Mouse (Mus musculus) urinary bladder, adult 2 months (tissue): ENCODE data around the gene Tas2r119. TPM values are rescaled to one million over a fixed set of nuclear protein-coding genes. Genes with fewer than 3 reads are reported as not detected.
"Not testable (repeated sequence)": the region's sequence is repeated elsewhere in the genome, so short reads cannot be mapped to it uniquely, and the experiment has no call there.

Experiments used
- DNase-seq: peaks from one replicate; pipeline ENCODE4 v3.0.0; 2022; ENCODE audit warnings: low spot score
- polyA plus RNA-seq: library from polyadenylated mRNA; depleted of rRNA; stranded (reverse); fragments of >200 nt; gene quantifications from 2 replicates; pipeline ENCODE4 v1.2.3, GENCODE M21; 2012; rRNA removed

Gene Tas2r119
- polyA plus RNA-seq = not detected in 2 replicates

GRCm38 (mm10) chr15:32176989-32177388, at the start of gene Tas2r119:
TSS of gene Tas2r119 (plus strand) at chr15:32177289.
- DNase-seq = no peak

GRCm38 (mm10) chr15:32132315-32132714, 44.8 kb upstream of the Tas2r119 start:
- no peak for DNase-seq

- no peak for DNase-seq
These were observed 35.4 kb upstream of the Tas2r119 start for GRCm38 (mm10) chr15:32141657-32142056.

GRCm38 (mm10) chr15:32144269-32144668, 32.8 kb upstream of the Tas2r119 start:
- no peak for DNase-seq

- DNase-seq = no peak
These were observed 23.7 kb upstream of the Tas2r119 start for GRCm38 (mm10) chr15:32153404-32153803.

GRCm38 (mm10) chr15:32153857-32154449, 23.1 kb upstream of the Tas2r119 start:
- DNase-seq = no peak

- no peak for DNase-seq
These were observed 21.0 kb upstream of the Tas2r119 start for GRCm38 (mm10) chr15:32156126-32156525.

GRCm38 (mm10) chr15:32160281-32160680, 16.8 kb upstream of the Tas2r119 start:
- no peak for DNase-seq

- DNase-seq = no peak
These were observed 5.3 kb upstream of the Tas2r119 start for GRCm38 (mm10) chr15:32171764-32172163.

GRCm38 (mm10) chr15:32172175-32172987, 4.7 kb upstream of the Tas2r119 start:
- no peak for DNase-seq

- no peak for DNase-seq
These were observed 4.1 kb upstream of the Tas2r119 start for GRCm38 (mm10) chr15:32172988-32173329.

GRCm38 (mm10) chr15:32180010-32180725, 3.1 kb downstream of the Tas2r119 start:
- no peak for DNase-seq

- DNase-seq = no peak
These were observed 4.9 kb downstream of the Tas2r119 start for GRCm38 (mm10) chr15:32182026-32182425.

GRCm38 (mm10) chr15:32184964-32185363, 7.9 kb downstream of the Tas2r119 start:
- no peak for DNase-seq

- no peak for DNase-seq
These were observed 12.8 kb downstream of the Tas2r119 start for GRCm38 (mm10) chr15:32189879-32190278.

GRCm38 (mm10) chr15:32190436-32190835, 13.3 kb downstream of the Tas2r119 start:
- DNase-seq = no peak

GRCm38 (mm10) chr15:32192948-32193347, 15.9 kb downstream of the Tas2r119 start:
- DNase-seq = no peak

- no peak for DNase-seq
These were observed 21.0 kb downstream of the Tas2r119 start for GRCm38 (mm10) chr15:32198076-32198475.

GRCm38 (mm10) chr15:32198561-32198960, 21.5 kb downstream of the Tas2r119 start:
- DNase-seq = no peak

GRCm38 (mm10) chr15:32203242-32203641, 26.2 kb downstream of the Tas2r119 start:
- DNase-seq = no peak

GRCm38 (mm10) chr15:32204908-32205307, 27.8 kb downstream of the Tas2r119 start:
- DNase-seq = no peak

- not testable (repeated sequence) for DNase-seq
These were observed 37.6 kb downstream of the Tas2r119 start for GRCm38 (mm10) chr15:32214687-32215086.

GRCm38 (mm10) chr15:32223028-32223427, 45.9 kb downstream of the Tas2r119 start:
- DNase-seq = no peak
